Mouse (Mus musculus): ENCODE measurements around the gene Dcaf7. TPM values are rescaled to one million over a fixed set of nuclear protein-coding genes. Genes with fewer than 3 reads are reported as not detected.
"Not testable (repeated sequence)": the region's sequence is repeated elsewhere in the genome, so short reads cannot be mapped to it uniquely, and the experiment has no call there.

Dcaf7 gene
- polyA plus RNA-seq, 1 experiment from 2014 or later = 43.1 TPM

DNA sequence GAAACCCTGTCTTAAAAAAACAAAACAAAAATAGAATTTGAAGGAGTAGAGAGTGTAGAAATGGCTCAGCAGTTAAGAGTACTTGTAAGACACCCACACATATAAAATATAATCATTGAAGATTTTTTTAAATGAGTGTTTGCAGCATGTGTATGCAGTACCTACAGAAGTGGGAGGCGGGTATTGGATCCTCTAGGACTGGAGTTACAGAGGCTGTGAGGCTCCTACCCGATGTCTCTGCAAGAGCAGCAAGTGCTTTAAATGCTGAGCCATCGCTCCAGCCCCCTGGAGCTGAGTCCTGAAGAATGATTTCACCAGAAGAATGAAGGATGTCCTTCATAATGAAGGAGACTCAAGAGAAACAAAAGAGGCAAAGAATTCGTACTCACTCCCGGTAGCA, 27.1 kb downstream of the Dcaf7 start:
- Histone ChIP-seq H3K27ac (no peak overlapping the region), H3K9ac (ENCODE audit: low read depth, low read length) (no peak overlapping the region), H3K36me3 (ENCODE audit: insufficient read depth, low read length) (peaks cover 7% of the 10 kb centered on the region; the same call in 1 of the 2 replicates), H3K4me1 (replicated peaks; ENCODE audit: insufficient read depth, low read length) (0 out of 2 replicates have a peak, but pooled peaks cover 4% of the 10 kb centered on the region), H3K4me2 (ENCODE audit: low read length) (no peak overlapping the region), H3K9me3 (replicated peaks; ENCODE audit: low read length) (no peaks in the 10 kb centered on the region), H3K4me3 (replicated peaks; ENCODE audit: low read depth, low read length) (no peak overlapping the region), H3K27me3 (ENCODE audit: insufficient read depth, low read length) (no peaks in the 10 kb centered on the region)
- no peak for ATAC-seq (replicated peaks; ENCODE audit: low FRiP score, low read depth)
- no peak for DNase-seq (ENCODE audit: low spot score)
- WGBS = 87% methylated on average over 5 of the region's 5 CpGs
- TF ChIP-seq CTCF (IDR thresholded peaks at IDR 0.05; ENCODE audit: low read depth) = no peak

DNA sequence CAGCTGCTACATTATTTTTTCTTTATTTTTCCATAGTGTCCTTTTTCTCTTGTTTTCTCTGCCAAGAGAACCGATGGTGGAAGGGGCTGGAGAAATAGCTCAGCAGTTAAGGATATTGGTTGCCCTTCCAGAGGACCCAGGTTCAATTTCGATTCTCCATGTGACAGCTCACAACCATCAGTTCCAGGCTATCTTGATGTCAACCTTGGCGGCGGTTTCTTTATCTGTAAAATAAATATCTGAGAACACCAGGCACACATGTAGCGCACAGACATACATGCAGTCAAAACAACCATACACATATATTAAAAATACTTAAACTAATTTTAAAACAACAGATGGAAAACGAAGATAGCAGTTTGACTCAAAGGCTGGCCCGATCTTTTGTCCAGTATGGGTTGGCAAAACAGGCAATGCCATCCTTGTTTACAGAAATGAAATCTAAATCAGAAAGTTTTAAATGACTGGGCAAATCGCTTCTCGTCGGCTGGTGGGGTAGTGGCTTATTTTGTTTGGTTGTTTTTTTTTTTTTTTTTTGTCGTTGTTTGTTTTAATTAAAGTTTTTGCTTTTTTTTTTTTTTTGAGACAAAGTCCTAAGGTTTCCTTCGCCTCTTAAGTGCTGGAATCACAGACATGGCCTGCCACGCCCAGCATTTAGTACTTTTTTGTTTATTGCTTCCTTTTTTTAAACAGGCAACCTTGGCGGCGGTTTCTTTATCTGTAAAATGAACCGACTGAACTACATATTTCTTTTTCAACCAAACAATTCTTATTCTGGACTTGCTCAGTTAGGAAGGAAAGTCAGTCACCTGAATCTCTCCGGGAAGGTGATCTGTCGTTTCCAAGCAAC, 28.6 kb downstream of the Dcaf7 start:
- peak overlapping the region; percentile 85; the same call in 1 of the 2 replicates for H3K9ac ChIP-seq (ENCODE audit: low read depth, low read length)
- no peaks in the 10 kb centered on the region for H3K36me3 ChIP-seq (ENCODE audit: insufficient read depth, low read length)
- peak overlapping the region; percentile 96 for H3K27ac ChIP-seq
- ATAC-seq (replicated peaks; ENCODE audit: low FRiP score, low read depth) (peak; percentile 9; the same call in 1 of the 2 replicates), DNase-seq (ENCODE audit: low spot score) (no peak)
- no peak for TF ChIP-seq CTCF (IDR thresholded peaks at IDR 0.05; ENCODE audit: low read depth)
- peak overlapping the region; percentile 74 for H3K4me3 ChIP-seq (replicated peaks; ENCODE audit: low read depth, low read length)
- H3K4me2 ChIP-seq (ENCODE audit: low read length) = peak overlapping the region; percentile 73
- H3K4me1 ChIP-seq (replicated peaks; ENCODE audit: insufficient read depth, low read length) = 0 out of 2 replicates have a peak, but pooled peaks cover 4% of the 10 kb centered on the region
- H3K27me3 ChIP-seq (ENCODE audit: insufficient read depth, low read length) = no peaks in the 10 kb centered on the region
- no peaks in the 10 kb centered on the region for H3K9me3 ChIP-seq (replicated peaks; ENCODE audit: low read length)
- 36% methylated on average over 18 of the region's 18 CpGs for WGBS

DNA sequence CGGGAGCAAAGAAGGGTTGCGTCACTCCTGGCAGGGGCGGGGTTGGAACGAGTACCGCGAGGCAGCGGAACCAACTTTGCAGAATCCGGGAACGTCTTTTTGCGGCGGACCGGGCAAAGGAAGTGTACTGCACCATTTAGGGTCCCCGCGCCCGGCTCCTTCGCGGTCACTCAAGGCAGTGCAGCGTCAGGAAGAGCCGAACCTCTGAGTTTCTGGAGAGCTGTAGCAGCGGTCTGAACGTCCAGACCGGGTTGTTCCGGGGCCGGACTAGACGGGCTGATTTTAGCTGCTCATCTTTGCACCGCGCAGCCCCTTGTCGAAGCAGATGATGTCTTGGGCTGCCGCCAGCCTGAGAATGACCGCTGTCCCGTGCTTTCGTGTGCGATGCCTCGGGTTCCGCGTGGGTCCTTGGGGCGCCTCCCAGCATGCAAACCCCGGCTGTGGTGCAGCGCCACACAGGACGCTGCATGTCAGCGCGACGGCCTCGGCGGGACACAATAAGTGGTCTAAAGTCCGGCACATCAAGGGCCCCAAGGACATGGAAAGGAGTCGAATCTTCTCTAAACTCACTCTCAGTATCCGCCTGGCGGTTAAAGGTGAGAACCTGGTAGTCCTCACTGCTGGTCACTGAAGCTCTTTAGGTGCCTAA, 29.4 kb downstream of the Dcaf7 start, which contains the start of gene Taco1:
Gene Taco1 (plus strand): TSS at position 139 of the 649 bp plus-strand sequence.
- Histone ChIP-seq H3K4me3 (replicated peaks; ENCODE audit: low read depth, low read length) (peak within 1 kb of the TSS; percentile 74), H3K27ac (peak within 1 kb of the TSS; percentile 96), H3K4me1 (replicated peaks; ENCODE audit: insufficient read depth, low read length) (0 out of 2 replicates have a peak, but pooled peaks cover 4% of the 10 kb centered on the region), H3K4me2 (ENCODE audit: low read length) (peak within 1 kb of the TSS; percentile 73), H3K27me3 (ENCODE audit: insufficient read depth, low read length) (no peaks in the 10 kb centered on the region), H3K9ac (ENCODE audit: low read depth, low read length) (peak within 1 kb of the TSS; percentile 85), H3K36me3 (ENCODE audit: insufficient read depth, low read length) (0 out of 2 replicates have a peak, but pooled peaks cover 3% of the 10 kb centered on the region), H3K9me3 (replicated peaks; ENCODE audit: low read length) (no peaks in the 10 kb centered on the region)
- peak; percentile 98 for DNase-seq (ENCODE audit: low spot score)
- peak; percentile 19; the same call in 1 of the 2 replicates for TF ChIP-seq CTCF (IDR thresholded peaks at IDR 0.05; ENCODE audit: low read depth)
- ATAC-seq (replicated peaks; ENCODE audit: low FRiP score, low read depth) = peak; percentile 97
- WGBS = under 1% methylated on average over 49 of the region's 49 CpGs

DNA sequence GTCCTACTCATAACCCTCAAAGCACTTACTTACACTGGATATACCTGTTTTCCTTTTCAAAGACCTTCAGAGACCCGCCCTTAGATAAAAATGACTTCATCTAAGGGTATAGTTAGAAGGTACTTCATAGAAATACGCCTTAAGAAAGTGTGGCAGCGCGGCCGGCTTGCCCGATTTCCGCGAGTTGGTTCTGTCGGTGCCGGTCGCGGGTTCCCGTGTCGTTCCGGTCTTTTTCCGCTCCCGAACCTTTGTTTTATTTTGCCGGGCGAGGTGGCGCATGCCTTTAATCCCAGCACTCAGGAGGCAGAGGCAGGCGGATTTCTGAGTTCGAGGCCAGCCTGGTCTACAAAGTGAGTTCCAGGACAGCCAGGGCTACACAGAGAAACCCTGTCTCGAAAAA, 29.9 kb downstream of the Dcaf7 start:
- H3K4me1 ChIP-seq (replicated peaks; ENCODE audit: insufficient read depth, low read length); H3K9me3 ChIP-seq (replicated peaks; ENCODE audit: low read length); ATAC-seq (replicated peaks; ENCODE audit: low FRiP score, low read depth); H3K36me3 ChIP-seq (ENCODE audit: insufficient read depth, low read length); H3K27me3 ChIP-seq (ENCODE audit: insufficient read depth, low read length): not testable (repeated sequence)
- peak; percentile 75 for DNase-seq (ENCODE audit: low spot score)
- Histone ChIP-seq H3K4me3 (replicated peaks; ENCODE audit: low read depth, low read length) (peak overlapping the region; percentile 74), H3K27ac (peak overlapping the region; percentile 96), H3K9ac (ENCODE audit: low read depth, low read length) (peak overlapping the region; percentile 85), H3K4me2 (ENCODE audit: low read length) (peak overlapping the region; percentile 73)
- WGBS = 14% methylated on average over 23 of the region's 23 CpGs

DNA sequence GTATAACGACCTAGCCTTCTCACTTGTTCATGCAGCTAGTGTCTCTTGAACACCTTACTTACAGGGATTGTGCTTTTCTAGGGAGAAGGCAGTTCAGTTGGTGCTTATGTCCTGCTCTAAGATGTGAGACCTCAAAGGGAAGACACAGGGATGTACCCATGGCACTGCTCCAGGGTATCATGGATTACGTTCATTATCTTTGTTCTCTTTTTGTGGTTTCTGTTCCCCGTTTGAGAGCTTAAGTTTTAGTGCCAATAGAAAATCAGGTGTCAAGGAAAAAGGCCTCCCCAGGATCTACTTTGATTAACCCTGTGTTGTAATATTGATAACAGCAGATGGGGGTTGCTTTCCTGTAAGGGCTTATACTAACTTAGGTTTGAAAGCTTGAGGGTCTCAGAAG, 37.1 kb downstream of the Dcaf7 start:
- no peak for TF ChIP-seq CTCF (IDR thresholded peaks at IDR 0.05; ENCODE audit: low read depth)
- Histone ChIP-seq H3K27me3 (ENCODE audit: insufficient read depth, low read length) (no peaks in the 10 kb centered on the region), H3K4me1 (replicated peaks; ENCODE audit: insufficient read depth, low read length) (no peaks in the 10 kb centered on the region), H3K36me3 (ENCODE audit: insufficient read depth, low read length) (peaks cover 14% of the 10 kb centered on the region; the same call in 1 of the 2 replicates), H3K4me2 (ENCODE audit: low read length) (no peak overlapping the region), H3K9me3 (replicated peaks; ENCODE audit: low read length) (no peaks in the 10 kb centered on the region), H3K4me3 (replicated peaks; ENCODE audit: low read depth, low read length) (no peak overlapping the region), H3K9ac (ENCODE audit: low read depth, low read length) (no peak overlapping the region), H3K27ac (no peak overlapping the region)
- DNase-seq (ENCODE audit: low spot score) (no peak), ATAC-seq (replicated peaks; ENCODE audit: low FRiP score, low read depth) (no peak)
- WGBS = 92% methylated on average over 3 of the region's 3 CpGs

DNA sequence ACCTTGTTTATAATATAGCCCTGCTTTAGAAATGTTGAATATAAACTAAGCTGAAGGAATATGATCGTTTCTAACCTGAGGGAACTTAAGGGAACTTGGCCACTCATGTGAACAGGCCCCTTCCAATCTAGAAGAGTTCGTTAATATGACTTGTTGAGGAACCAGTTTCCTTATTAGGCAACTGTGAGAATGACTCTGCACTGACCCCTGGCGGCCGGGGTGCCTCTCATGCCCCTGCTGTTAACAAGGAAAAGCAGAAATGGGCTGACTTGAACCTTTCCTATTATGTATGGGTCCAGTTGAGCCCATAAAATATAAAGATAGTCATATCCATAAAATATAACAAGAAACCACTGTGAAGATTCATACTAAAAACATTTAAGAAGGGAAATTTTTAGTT, 39.6 kb downstream of the Dcaf7 start:
- Histone ChIP-seq H3K9me3 (replicated peaks; ENCODE audit: low read length) (no peaks in the 10 kb centered on the region), H3K4me1 (replicated peaks; ENCODE audit: insufficient read depth, low read length) (no peaks in the 10 kb centered on the region), H3K27ac (no peak overlapping the region), H3K4me2 (ENCODE audit: low read length) (no peak overlapping the region), H3K27me3 (ENCODE audit: insufficient read depth, low read length) (no peaks in the 10 kb centered on the region), H3K4me3 (replicated peaks; ENCODE audit: low read depth, low read length) (no peak overlapping the region), H3K36me3 (ENCODE audit: insufficient read depth, low read length) (peaks cover 11% of the 10 kb centered on the region; the same call in 1 of the 2 replicates), H3K9ac (ENCODE audit: low read depth, low read length) (no peak overlapping the region)
- WGBS = 2% methylated on average over 4 of the region's 4 CpGs
- ATAC-seq (replicated peaks; ENCODE audit: low FRiP score, low read depth) = no peak
- peak; percentile 86 for DNase-seq (ENCODE audit: low spot score)
- TF ChIP-seq CTCF (IDR thresholded peaks at IDR 0.05; ENCODE audit: low read depth) = peak; percentile 87
